Mouse (Mus musculus) MEL (cell line): ENCODE data around the gene Mpv17l2. TPM values are rescaled to one million over a fixed set of nuclear protein-coding genes. Genes with fewer than 3 reads are reported as not detected.

Source experiments
- DNase-seq: peaks from one replicate; pipeline ENCODE4 v3.0.0; 2011; ENCODE audit warnings: low read depth, low spot score
- H3K27ac ChIP-seq: 2 replicates; pipeline ENCODE4 v1.5.1; 2012; ENCODE audit warnings: low read depth, mild to moderate bottlenecking, control low read depth, low read length, moderate library complexity; ENCODE audit not compliant: control insufficient read depth
- H3K27me3 ChIP-seq, 2 experiments: fragments of 150-350 bp in 1 of 2; sonication (generic) in 1 of 2; 2 replicates each; pipeline ENCODE4 v1.6.1; 2012; ENCODE audit warnings: low read length in 2 of 2, mild to moderate bottlenecking in 2 of 2, improper control_type of control experiment in 1 of 2, moderate library complexity in 1 of 2; ENCODE audit not compliant: insufficient read depth in 2 of 2, control insufficient read depth in 1 of 2
- H3K36me3 ChIP-seq, 2 experiments: 2 replicates each; pipeline ENCODE4 v1.6.1; 2012 to 2014; ENCODE audit warnings: low read length in 2 of 2, improper control_type of control experiment in 1 of 2, inconsistent platforms in 1 of 2, mild to moderate bottlenecking in 1 of 2; ENCODE audit not compliant: insufficient read depth in 2 of 2, control insufficient read depth in 1 of 2
- H3K4me1 ChIP-seq, 2 experiments: fragments of 150-350 bp in 1 of 2; sonication (generic) in 1 of 2; 2 replicates each; pipeline ENCODE4 v1.6.1; 2012; ENCODE audit warnings: low read length in 2 of 2, improper control_type of control experiment in 1 of 2, mild to moderate bottlenecking in 1 of 2; ENCODE audit not compliant: insufficient read depth in 2 of 2, control insufficient read depth in 1 of 2
- H3K4me3 ChIP-seq, 2 experiments: fragments of 150-350 bp in 1 of 2; sonication (generic) in 1 of 2; 2 replicates each; pipeline ENCODE4 v1.5.1; 2012; ENCODE audit warnings: low read depth in 2 of 2, low read length in 2 of 2, mild to moderate bottlenecking in 2 of 2, moderate library complexity in 2 of 2, control low read depth in 1 of 2, improper control_type of control experiment in 1 of 2; ENCODE audit not compliant: control insufficient read depth in 1 of 2, insufficient read depth in 1 of 2
- H3K79me2 ChIP-seq: 2 replicates; pipeline ENCODE4 v1.6.1; 2012; ENCODE audit warnings: mild to moderate bottlenecking, low read length, moderate library complexity; ENCODE audit not compliant: control insufficient read depth, poor library complexity, insufficient read depth
- H3K9ac ChIP-seq: 2 replicates; pipeline ENCODE4 v1.6.1; 2012; ENCODE audit warnings: low read depth, mild to moderate bottlenecking, control low read depth, low read length, moderate library complexity; ENCODE audit not compliant: control insufficient read depth, poor library complexity, severe bottlenecking
- H3K9me3 ChIP-seq: fragments of 150-350 bp; sonication (generic); replicated peaks from 2 replicates; pipeline ENCODE4 v1.6.1; 2012; ENCODE audit warnings: mild to moderate bottlenecking, low read length, improper control_type of control experiment, moderate library complexity; ENCODE audit not compliant: insufficient read depth
- CHD1 ChIP-seq: IDR thresholded peaks from 2 replicates; pipeline ENCODE4 v1.6.1; 2012; ENCODE audit warnings: low read depth, mild to moderate bottlenecking, inconsistent platforms, low read length, improper control_type of control experiment
- CHD2 ChIP-seq: IDR thresholded peaks from 2 replicates; pipeline ENCODE4 v1.6.1; 2011; ENCODE audit warnings: low read length, improper control_type of control experiment
- CTCF ChIP-seq, 3 experiments: IDR thresholded peaks in 2 of 3; conservative IDR thresholded peaks in 1 of 3; 2 replicates each; pipeline ENCODE4 v1.5.1; 2011 to 2012; ENCODE audit warnings: low read length in 3 of 3, low read depth in 2 of 3, mild to moderate bottlenecking in 2 of 3, improper control_type of control experiment in 1 of 3, inconsistent platforms in 1 of 3, mixed read lengths in 1 of 3, moderate library complexity in 1 of 3; ENCODE audit not compliant: control insufficient read depth in 1 of 3, insufficient read depth in 1 of 3, poor library complexity in 1 of 3, severe bottlenecking in 1 of 3
- EP300 ChIP-seq, 2 experiments: IDR thresholded peaks; 2 replicates each; pipeline ENCODE4 v1.6.1; 2011; ENCODE audit warnings: improper control_type of control experiment in 2 of 2, low read length in 2 of 2, low read depth in 1 of 2, mild to moderate bottlenecking in 1 of 2
- ETS1 ChIP-seq: IDR thresholded peaks from 2 replicates; pipeline ENCODE4 v1.6.1; 2012; ENCODE audit warnings: low read depth, mild to moderate bottlenecking, inconsistent platforms, low read length, improper control_type of control experiment, moderate library complexity
- GABPA ChIP-seq: IDR thresholded peaks from 2 replicates; pipeline ENCODE4 v1.6.1; 2012; ENCODE audit warnings: low read depth, mild to moderate bottlenecking, inconsistent platforms, low read length, improper control_type of control experiment, moderate library complexity
- GATA1 ChIP-seq: IDR thresholded peaks from 2 replicates; pipeline ENCODE4 v1.6.1; 2011; ENCODE audit warnings: low read depth, low read length, improper control_type of control experiment
- HCFC1 ChIP-seq: IDR thresholded peaks from 2 replicates; pipeline ENCODE4 v1.6.1; 2012; ENCODE audit warnings: low read depth, mild to moderate bottlenecking, inconsistent platforms, low read length, improper control_type of control experiment, moderate library complexity
- JUND ChIP-seq: IDR thresholded peaks from 2 replicates; pipeline ENCODE4 v1.6.1; 2011; ENCODE audit warnings: low read depth, mild to moderate bottlenecking, improper control_type of control experiment, low read length
- KAT2A ChIP-seq: conservative IDR thresholded peaks from 2 replicates; pipeline ENCODE4 v1.6.1; 2012; ENCODE audit warnings: low read depth, low read length, improper control_type of control experiment, inconsistent platforms
- MAX ChIP-seq: IDR thresholded peaks from 2 replicates; pipeline ENCODE4 v1.6.1; 2011; ENCODE audit warnings: low read length, improper control_type of control experiment
- MAZ ChIP-seq: IDR thresholded peaks from 2 replicates; pipeline ENCODE4 v1.6.1; 2012; ENCODE audit warnings: low read depth, mild to moderate bottlenecking, inconsistent platforms, low read length, improper control_type of control experiment
- MXI1 ChIP-seq: IDR thresholded peaks from 2 replicates; pipeline ENCODE4 v1.6.1; 2011; ENCODE audit warnings: mild to moderate bottlenecking, low read depth, low read length, improper control_type of control experiment
- MYC ChIP-seq: IDR thresholded peaks from 2 replicates; pipeline ENCODE4 v1.6.1; 2011; ENCODE audit warnings: low read depth, mild to moderate bottlenecking, low read length, improper control_type of control experiment, moderate library complexity
- NELFE ChIP-seq: IDR thresholded peaks from 2 replicates; pipeline ENCODE4 v1.6.1; 2011; ENCODE audit warnings: low read depth, low read length, improper control_type of control experiment
- NRF1 ChIP-seq: IDR thresholded peaks from 2 replicates; pipeline ENCODE4 v1.6.1; 2014; ENCODE audit warnings: low read depth, mild to moderate bottlenecking, inconsistent platforms, low read length, improper control_type of control experiment, moderate library complexity; ENCODE audit not compliant: poor library complexity, insufficient read depth, severe bottlenecking
- POLR2A ChIP-seq, 2 experiments: IDR thresholded peaks; 2 replicates each; pipeline ENCODE4 v1.6.1; 2011 to 2012; ENCODE audit warnings: low read length in 2 of 2, mild to moderate bottlenecking in 2 of 2, control low read depth in 1 of 2, improper control_type of control experiment in 1 of 2, low read depth in 1 of 2, moderate library complexity in 1 of 2; ENCODE audit not compliant: control insufficient read depth in 1 of 2, insufficient read depth in 1 of 2, poor library complexity in 1 of 2
- POLR2AphosphoS2 ChIP-seq: IDR thresholded peaks from 2 replicates; pipeline ENCODE4 v1.6.1; 2011; ENCODE audit warnings: low read length, improper control_type of control experiment
- POLR2AphosphoS5 ChIP-seq: IDR thresholded peaks from 2 replicates; pipeline ENCODE4 v1.6.1; 2012; ENCODE audit warnings: low read depth, borderline replicate concordance, mild to moderate bottlenecking, inconsistent platforms, low read length, moderate library complexity, mixed read lengths
- RAD21 ChIP-seq: IDR thresholded peaks from 2 replicates; pipeline ENCODE4 v1.6.1; 2011; ENCODE audit warnings: mild to moderate bottlenecking, low read depth, low read length, improper control_type of control experiment
- SIN3A ChIP-seq: IDR thresholded peaks from 2 replicates; pipeline ENCODE4 v1.6.1; 2012; ENCODE audit warnings: low read length, improper control_type of control experiment, inconsistent platforms
- SMC3 ChIP-seq: IDR thresholded peaks from 2 replicates; pipeline ENCODE4 v1.6.1; 2011; ENCODE audit warnings: low read depth, low read length, improper control_type of control experiment
- TBP ChIP-seq: IDR thresholded peaks from 2 replicates; pipeline ENCODE4 v1.8.0; 2011; ENCODE audit warnings: low read depth, low read length, improper control_type of control experiment
- UBTF ChIP-seq: IDR thresholded peaks from 2 replicates; pipeline ENCODE4 v1.6.1; 2012; ENCODE audit warnings: low read depth, mild to moderate bottlenecking, inconsistent platforms, low read length, improper control_type of control experiment, moderate library complexity, borderline replicate concordance; ENCODE audit not compliant: insufficient read depth
- USF1 ChIP-seq: IDR thresholded peaks from 2 replicates; pipeline ENCODE4 v1.6.1; 2014; ENCODE audit warnings: low read depth, mild to moderate bottlenecking, inconsistent platforms, low read length, improper control_type of control experiment, moderate library complexity
- USF2 ChIP-seq, 2 experiments: IDR thresholded peaks; 2 replicates each; pipeline ENCODE4 v1.6.1; 2011 to 2012; ENCODE audit warnings: improper control_type of control experiment in 2 of 2, low read length in 2 of 2, borderline replicate concordance in 1 of 2, inconsistent platforms in 1 of 2, low read depth in 1 of 2, mild to moderate bottlenecking in 1 of 2; ENCODE audit not compliant: insufficient read depth in 1 of 2
- ZC3H11A ChIP-seq: IDR thresholded peaks from 2 replicates; pipeline ENCODE4 v1.6.1; 2012; ENCODE audit warnings: low read depth, mild to moderate bottlenecking, inconsistent platforms, low read length, improper control_type of control experiment
- ZKSCAN1 ChIP-seq: IDR thresholded peaks from 2 replicates; pipeline ENCODE4 v1.6.1; 2012; ENCODE audit warnings: low read depth, mild to moderate bottlenecking, inconsistent platforms, low read length, improper control_type of control experiment, moderate library complexity
- ZMIZ1 ChIP-seq: IDR thresholded peaks from 2 replicates; pipeline ENCODE4 v1.6.1; 2012; ENCODE audit warnings: low read depth, mild to moderate bottlenecking, inconsistent platforms, low read length, improper control_type of control experiment, moderate library complexity
- ZNF384 ChIP-seq: IDR thresholded peaks from 2 replicates; pipeline ENCODE4 v1.6.1; 2012; ENCODE audit warnings: low read depth, mild to moderate bottlenecking, inconsistent platforms, low read length, improper control_type of control experiment
- polyA plus RNA-seq, 2 experiments: library from polyadenylated mRNA; stranded (reverse) in 1 of 2; unstranded in 1 of 2; fragments of >175 nt in 1 of 2; fragments of >200 nt in 1 of 2; gene quantifications; 2 replicates each; pipeline versions ENCODE4 v1.2.1 to v1.2.4; 2012; ENCODE audit warnings: low replicate concordance in 2 of 2, low read depth in 1 of 2; ENCODE audit not compliant: insufficient read length in 2 of 2, insufficient read depth in 1 of 2, missing spikeins in 1 of 2
- total RNA-seq: library from RNA; depleted of rRNA; stranded (reverse); fragments of 300-350 nt; gene quantifications from 2 replicates; pipeline ENCODE4 v1.2.3, GENCODE M21; 2012

Gene Mpv17l2
- total and polyA plus RNA-seq, 3 experiments = 52.8 to 102 TPM; not detected in 1

DNA sequence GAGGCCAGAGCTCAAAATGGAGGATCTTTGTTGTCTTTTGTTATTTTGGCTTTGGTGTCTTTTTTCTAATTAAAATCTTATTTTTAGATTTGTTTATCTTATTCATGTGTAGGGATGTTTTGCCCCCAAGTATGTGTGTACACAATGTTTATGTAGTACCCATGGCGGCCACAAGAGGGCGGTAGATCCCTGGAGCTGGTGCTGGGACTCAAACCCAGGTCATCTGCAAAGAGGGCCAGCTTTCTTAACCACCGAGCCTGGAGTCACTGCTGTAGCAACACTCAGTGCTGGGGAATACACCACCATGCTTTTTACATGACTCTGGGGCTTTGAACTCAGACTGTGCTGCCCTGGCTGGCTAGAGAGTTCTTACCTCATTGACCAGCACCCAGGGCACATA lies 2.6 kb upstream of the Mpv17l2 start:
- Histone ChIP-seq H3K36me3 (peaks cover 0 to 23% of the 10 kb centered on the region in 2 experiments; a peak in 2 of 4 replicates), H3K27ac (peak overlapping the region; percentile 18), H3K4me1 (peaks cover 12 to 34% of the 10 kb centered on the region in 2 experiments), H3K79me2 (peaks cover 11% of the 10 kb centered on the region), H3K9me3 (no peaks in the 10 kb centered on the region), H3K27me3 (no peaks in the 10 kb centered on the region), H3K4me3 (no peak overlapping the region), H3K9ac (no peak overlapping the region)
- no peak for TF ChIP-seq GATA1
- no peak for TF ChIP-seq KAT2A
- peak; percentile 59 for TF ChIP-seq SIN3A
- peak; percentile 59 for TF ChIP-seq SMC3
- peak; percentile 72 for TF ChIP-seq RAD21
- no peak for TF ChIP-seq POLR2AphosphoS2
- TF ChIP-seq CTCF (IDR thresholded peaks at IDR 0.05 in 2 of 3, conservative IDR thresholded peaks at IDR 0.05 in 1 of 3; ENCODE audit: control insufficient read depth in 1 of 3, insufficient read depth in 1 of 3, low read depth in 2 of 3, low read length in 3 of 3, poor library complexity in 1 of 3, severe bottlenecking in 1 of 3) = peak; percentile 87 to 92 (median 89)
- TF ChIP-seq ZC3H11A = peak; percentile 47
- DNase-seq = peak; percentile 76

DNA sequence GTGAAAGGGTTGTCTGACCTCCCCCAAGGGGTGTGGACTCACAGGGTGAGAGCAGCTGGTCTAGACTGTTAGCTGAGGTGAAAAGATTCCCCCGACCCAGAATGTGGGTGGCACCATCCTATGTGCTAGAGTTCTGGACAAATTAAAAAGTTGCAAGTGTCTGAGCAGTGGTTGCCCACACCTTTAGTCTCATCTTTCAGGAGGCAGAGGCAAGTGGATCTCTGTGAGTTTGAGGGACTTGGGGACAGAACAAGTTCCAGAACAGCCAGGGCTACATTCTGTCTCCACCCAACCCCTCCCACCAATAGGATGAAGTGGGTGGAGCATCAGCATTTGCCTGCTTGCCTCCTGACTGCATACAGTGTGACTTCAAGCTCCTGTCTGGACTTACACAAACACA lies 1.4 kb upstream of the Mpv17l2 start:
- Histone ChIP-seq H3K27me3 (no peaks in the 10 kb centered on the region), H3K4me3 (no peak overlapping the region), H3K4me1 (peaks cover 12 to 34% of the 10 kb centered on the region in 2 experiments), H3K9me3 (no peaks in the 10 kb centered on the region), H3K36me3 (peaks cover 0 to 23% of the 10 kb centered on the region in 2 experiments; a peak in 2 of 4 replicates), H3K27ac (peak overlapping the region; percentile 83), H3K79me2 (peaks cover 11% of the 10 kb centered on the region), H3K9ac (peak overlapping the region; percentile 83; the same call in 1 of the 2 replicates)
- peak; percentile 81 for DNase-seq
- TF ChIP-seq CHD1 (no peak), ZMIZ1 (peak; percentile 40; the same call in 1 of the 2 replicates), RAD21 (no peak), JUND (no peak), NELFE (peak; percentile 35; the same call in 1 of the 2 replicates), TBP (no peak), EP300 (IDR thresholded peaks at IDR 0.05; ENCODE audit: low read depth in 1 of 2, low read length in 2 of 2) (no peak), CHD2 (no peak; the same call in 1 of the 2 replicates), MXI1 (peak; percentile 26; the same call in 1 of the 2 replicates), UBTF (no peak), NRF1 (peak; percentile 22; the same call in 1 of the 2 replicates), ZKSCAN1 (0 out of 2 replicates have a peak, but pooled peaks have one; percentile 21), GABPA (no peak), USF2 (IDR thresholded peaks at IDR 0.05; ENCODE audit: borderline replicate concordance in 1 of 2, insufficient read depth in 1 of 2, low read depth in 1 of 2, low read length in 2 of 2) (no peak), HCFC1 (no peak), ETS1 (no peak), POLR2A (IDR thresholded peaks at IDR 0.05; ENCODE audit: control insufficient read depth in 1 of 2, insufficient read depth in 1 of 2, low read depth in 1 of 2, low read length in 2 of 2, poor library complexity in 1 of 2) (peak in 1 of 2 experiments; percentile 40; a peak in 1 of 4 replicates), MAX (peak; percentile 58; the same call in 1 of the 2 replicates), MAZ (0 out of 2 replicates have a peak, but pooled peaks have one; percentile 50), POLR2AphosphoS5 (no peak), CTCF (IDR thresholded peaks at IDR 0.05 in 2 of 3, conservative IDR thresholded peaks at IDR 0.05 in 1 of 3; ENCODE audit: control insufficient read depth in 1 of 3, insufficient read depth in 1 of 3, low read depth in 2 of 3, low read length in 3 of 3, poor library complexity in 1 of 3, severe bottlenecking in 1 of 3) (no peak), USF1 (no peak), SIN3A (peak; percentile 49), ZC3H11A (no peak), MYC (no peak), ZNF384 (no peak)
